Mouse (Mus musculus) embryo, embryonic 11.5 days (tissue): ENCODE measurements around the gene Lgr6.

Source experiments
- DNase-seq: peaks from one replicate; pipeline ENCODE4 v3.0.0-alpha.2; 2012; ENCODE audit warnings: low read depth, low spot score

Gene Lgr6

GRCm38 (mm10) chr1:135016907-135017655, 88.0 kb downstream of the Lgr6 start:
- DNase-seq = no peak

- DNase-seq = no peak
Observed at GRCm38 (mm10) chr1:135014921-135015445, 90.1 kb downstream of the Lgr6 start.

GRCm38 (mm10) chr1:135012472-135012871, 92.6 kb downstream of the Lgr6 start:
- DNase-seq = no peak

GRCm38 (mm10) chr1:135011912-135012311, 93.2 kb downstream of the Lgr6 start:
- DNase-seq = no peak

GRCm38 (mm10) chr1:135009833-135010232, 95.2 kb downstream of the Lgr6 start:
- DNase-seq = no peak

- no peak for DNase-seq
Observed at GRCm38 (mm10) chr1:135005696-135006095, 99.4 kb downstream of the Lgr6 start.

GRCm38 (mm10) chr1:135003346-135003745, 101.7 kb downstream of the Lgr6 start:
- no peak for DNase-seq

- no peak for DNase-seq
Observed at GRCm38 (mm10) chr1:135000527-135000926, 104.5 kb downstream of the Lgr6 start.

- no peak for DNase-seq
Observed at GRCm38 (mm10) chr1:134998231-134998630, 106.8 kb downstream of the Lgr6 start.

- no peak for DNase-seq
Observed at GRCm38 (mm10) chr1:134997568-134997967, 107.5 kb downstream of the Lgr6 start.

- no peak for DNase-seq
Observed at GRCm38 (mm10) chr1:134996471-134996870, 108.6 kb downstream of the Lgr6 start.

GRCm38 (mm10) chr1:134995954-134996353, 109.1 kb downstream of the Lgr6 start:
- DNase-seq = no peak

- no peak for DNase-seq
Observed at GRCm38 (mm10) chr1:134995437-134995836, 109.6 kb downstream of the Lgr6 start.

- no peak for DNase-seq
Observed at GRCm38 (mm10) chr1:134994739-134995138, 110.3 kb downstream of the Lgr6 start.

GRCm38 (mm10) chr1:134992046-134992645, 112.9 kb downstream of the Lgr6 start:
- DNase-seq = no peak

- DNase-seq = peak; percentile 81
Observed at GRCm38 (mm10) chr1:134989372-134989771, 115.7 kb downstream of the Lgr6 start.

GRCm38 (mm10) chr1:134987962-134988341, 117.1 kb downstream of the Lgr6 start:
- DNase-seq = no peak

GRCm38 (mm10) chr1:134987173-134987961, 117.7 kb downstream of the Lgr6 start:
- DNase-seq = peak; percentile 60

- DNase-seq = no peak
Observed at GRCm38 (mm10) chr1:134972920-134973319, 132.2 kb downstream of the Lgr6 start.

- DNase-seq = no peak
Observed at GRCm38 (mm10) chr1:134965430-134965829, 139.6 kb downstream of the Lgr6 start.

- no peak for DNase-seq
Observed at GRCm38 (mm10) chr1:134962821-134963220, 142.3 kb downstream of the Lgr6 start.
